Mouse (Mus musculus): Measurements from ENCODE around the gene Cntrl. TPM values are rescaled to one million over a fixed set of nuclear protein-coding genes. Genes with fewer than 3 reads are reported as not detected.

Cntrl gene
- polyA plus RNA-seq, 1 experiment from 2014 or later = 34.4 TPM

DNA sequence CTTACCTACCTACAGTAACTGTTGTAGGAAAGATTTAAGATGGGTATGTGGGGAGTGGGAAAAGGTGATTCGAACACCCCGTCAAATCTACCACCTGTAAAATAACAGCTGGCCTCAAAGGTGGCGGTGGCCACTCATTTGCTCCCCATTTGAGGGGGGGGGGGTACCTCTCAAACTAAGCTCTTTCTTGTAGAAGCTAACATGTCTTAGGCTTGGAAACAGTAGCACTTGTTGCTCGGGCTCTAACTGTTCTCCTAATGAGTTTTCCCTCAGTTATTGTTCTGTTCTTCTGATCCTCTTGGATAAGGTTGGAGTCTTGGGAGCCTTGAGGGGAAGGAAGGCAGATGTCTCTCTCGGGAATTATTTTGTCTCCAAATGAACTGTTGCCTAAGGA is 23.4 kb downstream of the Cntrl start:
- Histone ChIP-seq H3K27me3 (ENCODE audit: control insufficient read depth, insufficient read depth, low read length) (no peaks in the 10 kb centered on the region), H3K27ac (replicated peaks; ENCODE audit: low read depth, low read length) (peak overlapping the region; percentile 63; the same call in 1 of the 2 replicates), H3K9ac (ENCODE audit: low read length) (peak overlapping the region; percentile 68), H3K9me3 (ENCODE audit: control insufficient read depth, low read length) (no peaks in the 10 kb centered on the region), H3K4me1 (ENCODE audit: control insufficient read depth, insufficient read depth, low read length) (peaks cover 3% of the 10 kb centered on the region), H3K4me2 (ENCODE audit: low read depth, severe bottlenecking) (peak overlapping the region; percentile 57), H3K36me3 (ENCODE audit: control insufficient read depth, insufficient read depth, low read length) (peaks cover 6% of the 10 kb centered on the region), H3K4me3 (ENCODE audit: low read depth, low read length) (peak overlapping the region; percentile 43)
- 13% methylated on average over 5 of the region's 5 CpGs for WGBS
- DNase-seq (ENCODE audit: low spot score) (peak; percentile 28), ATAC-seq (ENCODE audit: insufficient number of reproducible peaks, low FRiP score, low TSS enrichment, low read depth) (no peak)

DNA sequence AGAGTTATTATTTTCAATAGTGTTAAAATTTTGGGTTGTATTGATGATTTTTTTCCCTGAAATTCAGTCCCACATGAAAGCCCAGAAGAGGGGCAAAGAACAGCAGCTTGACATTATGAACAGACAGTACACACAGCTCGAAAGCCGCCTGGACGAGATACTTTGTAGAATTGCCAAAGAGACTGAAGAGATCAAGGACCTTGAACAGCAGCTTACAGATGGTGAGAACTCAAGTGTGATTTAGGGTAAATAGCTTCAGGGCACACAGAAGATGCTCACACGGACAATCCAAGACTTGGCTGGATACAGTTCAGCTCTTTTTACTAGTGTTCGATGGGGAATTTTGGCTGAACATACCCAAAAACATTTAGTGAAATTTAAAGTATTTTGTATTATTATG is 24.6 kb downstream of the Cntrl start:
- no peak for DNase-seq (ENCODE audit: low spot score)
- ATAC-seq (ENCODE audit: insufficient number of reproducible peaks, low FRiP score, low TSS enrichment, low read depth) = no peak
- peaks cover 11% of the 10 kb centered on the region for H3K36me3 ChIP-seq (ENCODE audit: control insufficient read depth, insufficient read depth, low read length)
- WGBS = 80% methylated on average over 5 of the region's 5 CpGs
- no peak overlapping the region for H3K4me2 ChIP-seq (ENCODE audit: low read depth, severe bottlenecking)
- no peaks in the 10 kb centered on the region for H3K9me3 ChIP-seq (ENCODE audit: control insufficient read depth, low read length)
- no peak overlapping the region for H3K9ac ChIP-seq (ENCODE audit: low read length)
- H3K4me1 ChIP-seq (ENCODE audit: control insufficient read depth, insufficient read depth, low read length) = peaks cover 3% of the 10 kb centered on the region
- no peak overlapping the region for H3K4me3 ChIP-seq (ENCODE audit: low read depth, low read length)
- H3K27me3 ChIP-seq (ENCODE audit: control insufficient read depth, insufficient read depth, low read length) = no peaks in the 10 kb centered on the region
- no peak overlapping the region for H3K27ac ChIP-seq (replicated peaks; ENCODE audit: low read depth, low read length)

- Histone ChIP-seq H3K9me3 (ENCODE audit: control insufficient read depth, low read length) (no peaks in the 10 kb centered on the region), H3K27me3 (ENCODE audit: control insufficient read depth, insufficient read depth, low read length) (no peaks in the 10 kb centered on the region), H3K27ac (replicated peaks; ENCODE audit: low read depth, low read length) (no peak overlapping the region), H3K4me2 (ENCODE audit: low read depth, severe bottlenecking) (no peak overlapping the region), H3K4me3 (ENCODE audit: low read depth, low read length) (no peak overlapping the region), H3K36me3 (ENCODE audit: control insufficient read depth, insufficient read depth, low read length) (peaks cover 29% of the 10 kb centered on the region), H3K9ac (ENCODE audit: low read length) (no peak overlapping the region), H3K4me1 (ENCODE audit: control insufficient read depth, insufficient read depth, low read length) (no peaks in the 10 kb centered on the region)
- WGBS = 100% methylated on average over 1 of the region's 1 CpGs
- no peak for ATAC-seq (ENCODE audit: insufficient number of reproducible peaks, low FRiP score, low TSS enrichment, low read depth)
- no peak for DNase-seq (ENCODE audit: low spot score)
Measured at GRCm38 (mm10) chr2:35138576-35138975, 29.3 kb downstream of the Cntrl start.

GRCm38 (mm10) chr2:35141673-35142072 is 32.4 kb downstream of the Cntrl start:
- ATAC-seq (ENCODE audit: insufficient number of reproducible peaks, low FRiP score, low TSS enrichment, low read depth) (no peak), DNase-seq (ENCODE audit: low spot score) (no peak)
- Histone ChIP-seq H3K9ac (ENCODE audit: low read length) (no peak overlapping the region), H3K4me3 (ENCODE audit: low read depth, low read length) (no peak overlapping the region), H3K4me2 (ENCODE audit: low read depth, severe bottlenecking) (no peak overlapping the region), H3K27ac (replicated peaks; ENCODE audit: low read depth, low read length) (no peak overlapping the region), H3K27me3 (ENCODE audit: control insufficient read depth, insufficient read depth, low read length) (no peaks in the 10 kb centered on the region), H3K4me1 (ENCODE audit: control insufficient read depth, insufficient read depth, low read length) (no peaks in the 10 kb centered on the region), H3K9me3 (ENCODE audit: control insufficient read depth, low read length) (no peaks in the 10 kb centered on the region), H3K36me3 (ENCODE audit: control insufficient read depth, insufficient read depth, low read length) (peaks cover 35% of the 10 kb centered on the region)
- WGBS = 93% methylated on average over 3 of the region's 3 CpGs

DNA sequence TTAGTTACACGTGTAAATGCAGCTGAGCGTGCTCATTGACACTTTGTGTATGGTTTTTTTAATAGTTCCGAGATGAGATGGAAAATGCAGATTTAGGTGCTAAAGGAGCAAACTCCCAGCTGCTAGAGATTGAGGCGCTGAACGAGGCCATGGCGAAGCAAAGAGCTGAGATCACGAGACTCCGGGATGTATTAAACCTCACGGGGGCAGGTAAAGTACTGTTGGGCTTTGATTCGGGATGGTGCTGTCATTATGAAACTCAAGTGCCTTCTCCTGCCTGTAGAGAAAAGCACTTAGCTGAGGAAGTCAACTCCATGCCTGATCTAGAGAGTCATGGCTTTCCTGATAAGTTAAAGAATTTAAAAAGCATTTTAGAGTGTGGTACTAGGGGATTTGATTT is 39.5 kb downstream of the Cntrl start:
- Histone ChIP-seq H3K4me2 (ENCODE audit: low read depth, severe bottlenecking) (no peak overlapping the region), H3K27ac (replicated peaks; ENCODE audit: low read depth, low read length) (no peak overlapping the region), H3K27me3 (ENCODE audit: control insufficient read depth, insufficient read depth, low read length) (no peaks in the 10 kb centered on the region), H3K9me3 (ENCODE audit: control insufficient read depth, low read length) (no peaks in the 10 kb centered on the region), H3K4me3 (ENCODE audit: low read depth, low read length) (no peak overlapping the region), H3K36me3 (ENCODE audit: control insufficient read depth, insufficient read depth, low read length) (peaks cover 22% of the 10 kb centered on the region), H3K9ac (ENCODE audit: low read length) (no peak overlapping the region), H3K4me1 (ENCODE audit: control insufficient read depth, insufficient read depth, low read length) (no peaks in the 10 kb centered on the region)
- 92% methylated on average over 10 of the region's 10 CpGs for WGBS
- DNase-seq (ENCODE audit: low spot score) (no peak), ATAC-seq (ENCODE audit: insufficient number of reproducible peaks, low FRiP score, low TSS enrichment, low read depth) (no peak)

DNA sequence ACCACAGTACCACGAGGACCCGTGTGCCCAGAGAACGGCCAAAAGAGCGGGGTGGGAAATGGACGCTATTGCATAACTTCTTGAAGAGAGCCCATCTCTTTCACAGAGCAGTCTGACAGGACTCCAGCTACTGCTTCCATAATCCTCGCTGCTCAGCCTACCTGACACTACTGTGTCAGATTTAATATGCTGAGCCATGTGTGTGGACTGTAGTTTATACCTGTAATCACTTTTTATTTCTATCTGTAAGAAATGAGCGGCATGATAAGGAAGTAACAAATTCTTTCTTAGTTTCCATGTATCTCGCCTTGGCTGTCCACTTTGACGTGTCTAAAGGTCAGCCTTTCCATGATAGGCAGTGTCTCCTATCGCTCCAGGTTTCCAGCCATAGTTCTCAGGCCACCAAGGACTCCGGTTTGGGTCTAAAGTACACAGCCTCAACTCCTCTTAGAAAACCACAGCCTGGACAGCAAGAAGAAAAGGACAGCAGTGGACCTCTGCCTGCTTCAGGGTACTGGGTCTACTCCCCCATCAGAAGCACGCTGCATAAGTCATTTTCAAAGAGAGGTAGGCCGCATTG is 42.1 kb downstream of the Cntrl start:
- H3K4me2 ChIP-seq (ENCODE audit: low read depth, severe bottlenecking) = no peak overlapping the region; the same call in 1 of the 2 replicates
- no peak overlapping the region for H3K9ac ChIP-seq (ENCODE audit: low read length)
- H3K27ac ChIP-seq (replicated peaks; ENCODE audit: low read depth, low read length) = no peak overlapping the region
- no peak overlapping the region for H3K4me3 ChIP-seq (ENCODE audit: low read depth, low read length)
- ATAC-seq (ENCODE audit: insufficient number of reproducible peaks, low FRiP score, low TSS enrichment, low read depth) (no peak), DNase-seq (ENCODE audit: low spot score) (no peak)
- peaks cover 22% of the 10 kb centered on the region for H3K36me3 ChIP-seq (ENCODE audit: control insufficient read depth, insufficient read depth, low read length)
- no peaks in the 10 kb centered on the region for H3K4me1 ChIP-seq (ENCODE audit: control insufficient read depth, insufficient read depth, low read length)
- H3K27me3 ChIP-seq (ENCODE audit: control insufficient read depth, insufficient read depth, low read length) = no peaks in the 10 kb centered on the region
- no peaks in the 10 kb centered on the region for H3K9me3 ChIP-seq (ENCODE audit: control insufficient read depth, low read length)
- WGBS = 95% methylated on average over 13 of the region's 13 CpGs

DNA sequence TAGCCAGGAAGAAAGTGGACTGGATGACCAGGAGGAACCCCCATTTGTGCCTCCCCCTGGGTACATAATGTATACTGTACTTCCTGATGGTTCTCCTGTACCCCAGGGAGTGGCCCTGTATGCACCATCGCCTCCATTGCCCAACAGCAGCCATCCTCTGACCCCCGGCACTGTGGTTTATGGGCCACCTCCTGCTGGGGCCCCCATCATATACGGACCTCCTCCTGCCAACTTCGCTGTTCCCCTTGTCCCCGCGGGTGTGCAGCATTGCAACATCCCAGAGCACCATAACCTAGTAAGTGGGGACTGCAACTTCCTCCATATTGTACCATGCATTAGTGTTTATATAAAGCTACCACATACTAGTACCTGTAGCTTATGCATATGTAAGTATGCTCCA is 43.9 kb downstream of the Cntrl start:
- no peaks in the 10 kb centered on the region for H3K9me3 ChIP-seq (ENCODE audit: control insufficient read depth, low read length)
- H3K4me2 ChIP-seq (ENCODE audit: low read depth, severe bottlenecking) = no peak overlapping the region
- H3K36me3 ChIP-seq (ENCODE audit: control insufficient read depth, insufficient read depth, low read length) = peaks cover 19% of the 10 kb centered on the region
- 90% methylated on average over 6 of the region's 6 CpGs for WGBS
- no peaks in the 10 kb centered on the region for H3K27me3 ChIP-seq (ENCODE audit: control insufficient read depth, insufficient read depth, low read length)
- no peak overlapping the region for H3K4me3 ChIP-seq (ENCODE audit: low read depth, low read length)
- no peak for DNase-seq (ENCODE audit: low spot score)
- no peak for ATAC-seq (ENCODE audit: insufficient number of reproducible peaks, low FRiP score, low TSS enrichment, low read depth)
- H3K4me1 ChIP-seq (ENCODE audit: control insufficient read depth, insufficient read depth, low read length) = no peaks in the 10 kb centered on the region
- no peak overlapping the region for H3K27ac ChIP-seq (replicated peaks; ENCODE audit: low read depth, low read length)
- no peak overlapping the region for H3K9ac ChIP-seq (ENCODE audit: low read length)

DNA sequence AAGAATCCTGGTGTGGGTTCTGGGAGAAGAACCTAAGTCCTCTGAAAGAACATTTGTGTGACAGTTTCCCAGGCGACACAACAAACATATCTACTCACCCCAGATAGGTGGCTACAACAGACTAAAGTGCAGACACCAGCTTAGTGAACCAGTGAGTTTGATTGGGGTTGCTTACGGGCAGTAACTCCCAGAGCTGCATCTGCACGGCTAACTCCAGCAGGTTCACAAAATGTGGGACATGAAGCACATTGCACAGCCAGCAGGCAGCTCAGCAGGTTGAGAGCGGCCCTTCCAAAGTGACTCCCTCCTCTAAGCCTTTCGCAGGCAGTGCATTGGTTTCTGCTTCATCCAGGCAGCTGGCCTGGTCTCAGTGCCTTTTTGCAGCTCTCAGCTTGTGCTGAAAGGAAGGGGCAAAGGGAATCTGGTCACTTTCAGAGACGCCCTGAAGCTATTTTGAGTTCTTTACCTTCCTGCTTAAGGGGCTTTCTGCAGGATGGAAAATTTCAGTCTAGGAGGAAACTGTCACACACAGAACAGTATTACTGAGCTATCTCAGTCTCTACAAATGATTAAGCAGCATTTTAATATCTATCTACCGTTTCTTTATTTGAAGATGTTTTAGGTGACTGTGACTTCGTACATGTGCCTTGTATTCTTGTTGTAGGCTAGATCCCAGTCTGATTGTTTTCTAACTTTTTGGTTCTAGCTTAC is 44.7 kb downstream of the Cntrl start:
- H3K4me1 ChIP-seq (ENCODE audit: control insufficient read depth, insufficient read depth, low read length) = no peaks in the 10 kb centered on the region
- H3K9ac ChIP-seq (ENCODE audit: low read length) = no peak overlapping the region
- H3K4me2 ChIP-seq (ENCODE audit: low read depth, severe bottlenecking) = no peak overlapping the region
- H3K9me3 ChIP-seq (ENCODE audit: control insufficient read depth, low read length) = no peaks in the 10 kb centered on the region
- WGBS = 89% methylated on average over 8 of the region's 8 CpGs
- H3K27me3 ChIP-seq (ENCODE audit: control insufficient read depth, insufficient read depth, low read length) = no peaks in the 10 kb centered on the region
- ATAC-seq (ENCODE audit: insufficient number of reproducible peaks, low FRiP score, low TSS enrichment, low read depth) = no peak
- DNase-seq (ENCODE audit: low spot score) = no peak
- peaks cover 15% of the 10 kb centered on the region for H3K36me3 ChIP-seq (ENCODE audit: control insufficient read depth, insufficient read depth, low read length)
- H3K27ac ChIP-seq (replicated peaks; ENCODE audit: low read depth, low read length) = no peak overlapping the region
- no peak overlapping the region for H3K4me3 ChIP-seq (ENCODE audit: low read depth, low read length)

Measured in limb, embryonic 11.5 days (tissue).